Mouse (Mus musculus) thymus, postnatal 36 days (tissue): ENCODE data around the gene Tomm20.
A peak's percentile ranks its signal among the peaks of the same experiment; 100 is the strongest.
"Not testable (repeated sequence)": the region's sequence is repeated elsewhere in the genome, so short reads cannot be mapped to it uniquely, and the experiment has no call there.

Experiments
- DNase-seq, 2 experiments: peaks; one replicate each; pipeline ENCODE4 v3.0.0; 2022; ENCODE audit warnings: mixed read lengths in 2 of 2

The Tomm20 gene

GRCm38 (mm10) chr8:126945730-126946163 lies at the start of gene Tomm20:
Tomm20 (minus strand) TSS chr8:126945844.
- peak; percentile 91 to 92 for DNase-seq

GRCm38 (mm10) chr8:126994506-126994905 lies 48.9 kb upstream of the Tomm20 start:
- DNase-seq = no peak

DNA sequence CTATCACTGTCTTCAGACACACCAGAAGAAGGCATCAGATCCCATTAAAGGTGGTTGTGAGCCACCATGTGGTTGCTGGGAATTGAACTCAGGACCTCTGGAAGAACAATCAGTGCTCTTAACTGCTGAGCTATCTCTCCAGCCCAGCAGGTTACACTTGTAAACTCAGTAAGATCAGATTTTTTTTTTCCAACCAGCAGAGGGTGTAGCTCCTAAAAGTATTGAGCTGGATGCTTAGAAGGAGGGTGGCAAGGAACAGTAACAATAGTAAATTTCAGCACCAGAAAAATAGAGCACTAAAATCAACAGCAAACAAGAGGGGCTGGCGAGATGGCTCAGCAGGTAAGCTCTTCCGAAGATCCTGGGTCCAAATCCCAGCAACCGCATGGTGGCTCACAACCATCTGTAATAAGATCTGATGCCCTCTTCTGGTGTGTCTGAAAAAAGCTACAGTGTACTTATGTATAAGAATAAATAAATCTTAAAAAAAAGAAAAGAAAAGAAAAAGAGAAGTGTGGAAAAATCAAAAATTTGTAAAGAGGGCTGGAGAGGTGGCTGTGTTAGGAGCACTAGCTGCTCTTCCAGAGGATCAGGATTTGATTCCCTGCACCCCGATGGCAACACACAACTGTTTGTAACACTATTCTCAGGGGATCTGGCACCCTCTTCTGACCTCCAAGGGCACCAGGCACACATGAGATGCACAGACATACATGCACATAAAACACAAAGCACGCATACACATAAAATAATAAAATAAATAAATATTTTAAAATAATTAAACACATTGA lies 43.9 kb upstream of the Tomm20 start:
- DNase-seq = no peak

- no peak for DNase-seq
These were observed 42.8 kb upstream of the Tomm20 start for GRCm38 (mm10) chr8:126988346-126989006.

GRCm38 (mm10) chr8:126986495-126986894 lies 40.9 kb upstream of the Tomm20 start:
- DNase-seq = peak; percentile 71 to 73

- DNase-seq = no peak
These were observed 34.4 kb upstream of the Tomm20 start for GRCm38 (mm10) chr8:126980046-126980445.

- no peak for DNase-seq
These were observed 33.7 kb upstream of the Tomm20 start for GRCm38 (mm10) chr8:126979091-126979920.

GRCm38 (mm10) chr8:126978535-126978934 lies 32.9 kb upstream of the Tomm20 start:
- DNase-seq = not testable (repeated sequence)

DNA sequence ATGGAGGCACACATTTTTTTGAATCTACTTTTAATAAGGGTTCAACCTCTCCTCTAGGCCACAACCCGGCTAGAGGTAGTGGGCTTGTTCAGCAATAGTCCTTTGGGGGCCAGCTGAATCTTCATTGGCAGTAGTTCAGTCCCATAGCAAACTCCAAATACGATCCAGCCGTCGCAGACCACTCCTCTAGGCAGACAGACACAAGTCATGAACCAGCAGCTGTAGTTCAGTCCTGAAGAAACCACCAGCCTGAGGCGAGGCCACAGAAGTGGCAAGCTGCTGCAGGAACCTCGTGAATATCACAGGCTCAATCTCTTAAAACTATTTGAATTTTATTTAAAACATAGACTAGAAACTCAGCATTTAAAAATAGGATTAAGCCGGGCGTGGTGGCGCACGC lies 32.4 kb upstream of the Tomm20 start:
- no peak for DNase-seq

DNA sequence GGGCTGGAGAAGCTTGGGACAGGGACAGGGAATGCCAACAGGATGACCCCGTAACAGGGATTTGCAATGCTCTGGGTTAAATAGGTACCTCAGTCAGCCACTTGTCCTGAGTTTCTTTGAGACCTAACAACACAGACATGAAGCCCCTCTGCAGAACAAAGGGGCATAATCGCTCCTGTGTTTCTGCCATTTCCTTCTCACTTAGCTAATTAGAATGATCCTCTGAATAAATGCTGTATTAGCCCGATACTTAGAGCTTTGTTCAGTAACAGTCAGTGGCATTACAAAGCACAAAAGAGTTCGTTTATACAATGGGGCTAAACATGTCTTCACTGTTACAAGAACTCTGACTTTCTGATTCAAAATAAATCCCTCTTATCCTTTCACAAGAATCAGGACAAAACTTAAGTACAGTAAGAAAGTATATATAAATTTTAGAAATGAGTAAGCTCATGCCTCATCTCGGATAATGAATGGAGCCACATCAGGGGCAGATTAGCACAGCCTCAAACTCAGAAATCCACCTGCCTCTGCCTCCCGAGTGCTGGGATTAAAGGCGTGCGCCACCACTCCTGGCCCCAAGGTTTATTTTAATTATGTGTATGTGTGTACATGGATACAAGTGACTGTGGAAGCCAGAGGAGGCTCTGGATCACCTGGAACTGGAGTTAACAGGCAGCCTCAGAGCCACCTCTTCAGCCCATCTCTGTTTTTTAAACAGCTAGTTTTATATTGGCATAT lies 31.1 kb upstream of the Tomm20 start:
- DNase-seq = no peak

DNA sequence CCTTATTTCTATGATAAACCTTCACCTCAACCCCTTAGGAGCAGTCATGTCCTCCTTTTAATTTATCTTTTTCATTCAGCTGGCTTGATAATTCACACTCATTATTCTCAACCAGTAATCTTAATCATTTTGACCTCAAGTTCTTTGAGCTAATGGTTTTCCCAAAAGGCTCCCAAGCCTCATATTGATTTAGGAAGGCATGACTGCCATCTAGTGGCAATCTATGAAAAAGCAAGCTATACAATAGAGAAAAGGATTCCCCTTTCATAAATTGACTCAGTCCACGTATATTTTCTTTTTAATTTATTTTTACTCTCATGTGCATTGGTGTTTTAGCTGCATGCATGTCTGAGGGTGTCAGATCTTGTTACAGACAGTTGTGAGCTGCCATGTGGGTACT lies 30.1 kb upstream of the Tomm20 start:
- no peak for DNase-seq

DNA sequence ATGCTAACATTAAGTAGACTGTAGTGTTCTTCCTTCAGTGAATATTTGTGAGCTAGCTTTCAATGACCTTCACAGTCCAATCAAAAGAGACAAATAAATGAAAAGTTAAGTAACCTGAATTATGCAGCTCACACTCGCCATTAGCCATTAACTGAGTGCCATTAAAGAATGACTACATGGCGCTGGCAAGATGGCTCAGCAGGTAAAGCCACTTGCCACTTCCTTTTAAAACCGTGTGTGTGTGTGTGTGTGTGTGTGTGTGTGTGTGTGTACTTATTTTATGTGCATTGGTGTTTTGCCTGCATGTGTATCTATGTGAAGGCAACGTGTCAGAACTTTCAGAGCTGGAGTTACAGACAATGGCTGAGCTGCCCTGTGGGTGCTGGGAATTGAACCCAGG lies 28.9 kb upstream of the Tomm20 start:
- no peak for DNase-seq

- no peak for DNase-seq
These were observed 28.1 kb upstream of the Tomm20 start for GRCm38 (mm10) chr8:126973686-126974265.

DNA sequence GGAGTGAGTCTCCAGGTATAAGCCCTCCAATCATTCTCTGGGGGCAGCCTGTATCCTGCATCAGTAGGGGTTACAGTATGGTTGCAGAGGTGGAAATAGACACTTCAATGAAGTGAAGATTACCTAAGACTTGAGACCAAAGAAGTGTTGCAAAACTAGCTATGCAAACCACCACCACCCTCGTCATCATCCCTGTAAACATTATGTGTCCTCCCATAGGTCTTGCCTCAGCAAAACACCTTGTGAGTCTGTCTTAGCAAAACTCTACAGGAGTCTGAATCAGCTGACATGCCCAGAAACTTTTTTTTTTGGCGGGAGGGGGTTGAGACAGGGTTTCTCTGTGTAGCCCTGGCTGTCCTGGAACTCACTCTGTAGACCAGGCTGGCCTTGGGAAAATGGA lies 27.0 kb upstream of the Tomm20 start:
- DNase-seq = no peak

GRCm38 (mm10) chr8:126972102-126972501 lies 26.5 kb upstream of the Tomm20 start:
- no peak for DNase-seq

GRCm38 (mm10) chr8:126971314-126971664 lies 25.6 kb upstream of the Tomm20 start:
- DNase-seq = no peak

GRCm38 (mm10) chr8:126970579-126971313 lies 25.1 kb upstream of the Tomm20 start, which contains the start of gene Rbm34:
Rbm34 (minus strand) TSS chr8:126971071.
- DNase-seq = peak; percentile 91 to 93

DNA sequence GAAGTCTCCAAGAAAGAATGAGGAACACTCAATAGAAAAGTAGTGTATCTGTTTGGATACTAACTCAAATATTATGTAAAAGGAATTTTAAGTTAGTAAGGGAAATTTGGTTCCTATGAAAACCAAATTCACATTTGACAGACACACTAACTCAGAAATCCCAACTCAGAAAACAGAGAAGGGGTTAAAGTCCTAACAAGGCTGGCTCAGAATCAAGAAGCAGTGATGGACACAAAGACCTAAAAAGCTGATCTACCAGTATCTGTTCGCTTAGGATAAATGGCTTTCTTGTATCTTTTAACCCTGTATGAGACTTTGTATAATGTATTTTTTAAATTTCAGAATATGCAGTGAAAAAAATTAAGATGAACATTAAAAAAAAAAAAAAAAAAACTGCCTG lies 23.9 kb upstream of the Tomm20 start:
- no peak for DNase-seq

- DNase-seq = no peak
These were observed 22.5 kb upstream of the Tomm20 start for GRCm38 (mm10) chr8:126968107-126968506.

DNA sequence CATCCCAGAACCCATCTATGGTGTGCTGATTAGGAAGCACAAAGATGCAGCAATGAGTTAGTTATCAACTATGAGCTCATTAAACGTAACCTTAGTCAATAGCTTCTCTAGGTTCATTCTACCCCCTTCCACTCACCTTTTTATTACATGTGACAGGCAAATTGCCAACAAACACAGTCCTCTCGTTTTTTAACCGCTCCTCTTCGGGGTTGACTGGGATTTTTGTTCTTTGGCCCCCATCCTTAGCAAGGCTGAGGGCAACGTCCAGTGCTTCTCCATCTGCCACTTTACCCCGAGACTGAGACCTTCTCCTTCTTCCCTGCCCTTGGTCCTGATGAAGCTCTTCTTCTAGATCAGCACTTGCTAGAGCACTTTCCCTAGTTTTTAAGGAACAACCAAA lies 19.6 kb upstream of the Tomm20 start:
- no peak for DNase-seq

DNA sequence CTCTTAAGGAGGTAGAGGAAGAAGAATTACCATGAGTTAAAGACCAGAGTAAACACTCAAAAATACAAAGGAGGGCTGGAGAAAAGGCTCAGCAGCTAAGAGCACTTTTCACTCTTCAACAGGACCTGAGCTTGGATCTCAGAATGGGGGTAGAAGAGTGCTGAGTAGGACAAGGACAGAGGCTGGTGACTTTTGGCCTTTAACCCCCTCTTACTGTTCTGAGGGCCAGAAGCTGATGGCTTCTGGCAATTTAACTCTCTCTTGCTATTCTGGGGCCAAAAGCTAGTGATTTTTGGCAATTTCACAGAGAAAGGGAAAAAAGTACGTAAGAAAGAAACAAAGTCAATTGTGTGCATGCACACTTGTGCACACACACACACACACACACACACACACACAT lies 17.2 kb upstream of the Tomm20 start:
- no peak for DNase-seq

GRCm38 (mm10) chr8:126961516-126961915 lies 15.9 kb upstream of the Tomm20 start:
- DNase-seq = no peak
